Mouse (Mus musculus): ENCODE measurements around the gene Klk10.

Gene Klk10

GRCm38 (mm10) chr7:43797333-43797769 is 16.5 kb downstream of the Klk10 start, which contains the start of gene Klk8:
TSS of gene Klk8 (plus strand) at chr7:43797577.
- DNase-seq: peak; percentile 9

- no peak for DNase-seq
Measured at GRCm38 (mm10) chr7:43797844-43798462, 17.1 kb downstream of the Klk10 start.

- DNase-seq: no peak
Measured at GRCm38 (mm10) chr7:43799876-43800275, 19.0 kb downstream of the Klk10 start.

GRCm38 (mm10) chr7:43810994-43811393 is 30.2 kb downstream of the Klk10 start, which contains the start of gene Klk7:
TSS of gene Klk7 (plus strand) at chr7:43811294.
- DNase-seq: no peak

- no peak for DNase-seq
Measured at GRCm38 (mm10) chr7:43815211-43815610, 34.4 kb downstream of the Klk10 start.

- DNase-seq: no peak
Measured at GRCm38 (mm10) chr7:43816746-43817145, 35.9 kb downstream of the Klk10 start.

GRCm38 (mm10) chr7:43821581-43821980 is 40.7 kb downstream of the Klk10 start:
- no peak for DNase-seq

GRCm38 (mm10) chr7:43824199-43824598 is 43.4 kb downstream of the Klk10 start, which contains the start of gene Klk6:
TSS of gene Klk6 (plus strand) at chr7:43824499.
- no peak for DNase-seq

- DNase-seq: no peak
Measured at GRCm38 (mm10) chr7:43826056-43826455, 45.2 kb downstream of the Klk10 start.

GRCm38 (mm10) chr7:43827706-43828105 is 46.9 kb downstream of the Klk10 start:
- no peak for DNase-seq

- no peak for DNase-seq
Measured at GRCm38 (mm10) chr7:43829006-43829405, 48.2 kb downstream of the Klk10 start.

Measured in kidney, adult 9 months (tissue).